27 mouse cellular contexts compared by ENCODE assay signal in genomic region chr8:95437341-95437992, GRCm38 (mm10). TPM values are rescaled to one million over a fixed set of nuclear protein-coding genes. Genes with fewer than 3 reads are reported as not detected.
DNase-seq lines count a peak whose midpoint lies in the region; TF ChIP-seq lines count a peak whose summit lies in the region.
"Had no signal": no experiment of that assay in that cellular context is flagged by ENCODE, and none has a peak within 500 bp of the region (broad histone marks: within the 10 kb centered on the region; RNA-seq: fewer than 3 reads in every experiment).

No protein-coding gene starts in this region.

- H3K9me3 ChIP-seq in MEL (replicated peaks; ENCODE audit: insufficient read depth, low read length), result no peaks in the 10 kb centered on the region
- H3K9me3 ChIP-seq: forebrain, embryonic 10.5 days; forebrain, embryonic 13.5 days; G1E; heart, embryonic 12.5 days; heart, embryonic 15.5 days; hindbrain, embryonic 10.5 days; hindbrain, embryonic 13.5 days; intestine, embryonic 15.5 days had no signal

- TF ChIP-seq EP300 in MEL (IDR thresholded peaks at IDR 0.05; ENCODE audit: low read depth in 1 of 2, low read length in 2 of 2), result peak in 1 of 2 experiments; percentile 39; a peak in 2 of 4 replicates

- no peaks in the 10 kb centered on the region for H3K27me3 ChIP-seq in testis, adult 2 months (ENCODE audit: control insufficient read depth, insufficient read depth, low read length)
- no peaks in the 10 kb centered on the region for H3K27me3 ChIP-seq in MEL (ENCODE audit: control insufficient read depth in 1 of 2, insufficient read depth in 2 of 2, low read length in 2 of 2)
- H3K27me3 ChIP-seq: CH12.LX; embryonic facial prominence, embryonic 13.5 days; forebrain, embryonic 13.5 days; heart, embryonic 12.5 days; heart, embryonic 15.5 days; hindbrain, embryonic 13.5 days; intestine, embryonic 15.5 days; Patski had no signal

- H3K79me2 ChIP-seq in MEL (ENCODE audit: control insufficient read depth, insufficient read depth, low read length, poor library complexity), result peaks cover 18% of the 10 kb centered on the region

- no peak for TF ChIP-seq CTCF in testis, adult 2 months (IDR thresholded peaks at IDR 0.05; ENCODE audit: control insufficient read depth, insufficient read depth, insufficient replicate concordance, low read depth, low read length)
- no peak for TF ChIP-seq CTCF in MEL (IDR thresholded peaks at IDR 0.05 in 2 of 3, conservative IDR thresholded peaks at IDR 0.05 in 1 of 3; ENCODE audit: control insufficient read depth in 1 of 3, insufficient read depth in 1 of 3, low read depth in 2 of 3, low read length in 3 of 3, poor library complexity in 1 of 3, severe bottlenecking in 1 of 3)
- no peak for TF ChIP-seq CTCF in brain, embryonic 14.5 days (IDR thresholded peaks at IDR 0.05; ENCODE audit: borderline replicate concordance, extremely low read depth, insufficient read depth, insufficient read length)

- DNase-seq in testis, postnatal 14 days (ENCODE audit: low spot score), result no peak
- DNase-seq in MEL (ENCODE audit: low read depth, low spot score), result peak; percentile 43
- peak; percentile 73 for DNase-seq in brain, embryonic 14.5 days (ENCODE audit: low read depth)
- DNase-seq in kidney, adult 8-10 months, result no peak
- DNase-seq in left cerebral cortex, postnatal 4 days, result no peak
- DNase-seq: adrenal gland, postnatal 10 days; adrenal gland, postnatal 36 days; cerebellum, adult 11 months; cerebellum, adult 2 months; cerebellum, adult 9-11 months; cerebellum, postnatal 25 days; gastrocnemius, postnatal 25 days; heart, adult 18-20 months; heart, postnatal 10 days; heart, postnatal 36 days had no signal

- H3K9ac ChIP-seq in MEL (ENCODE audit: control insufficient read depth, low read depth, low read length, poor library complexity, severe bottlenecking), result no peak overlapping the region
- H3K9ac ChIP-seq: embryonic facial prominence, embryonic 13.5 days; forebrain, embryonic 13.5 days; heart, embryonic 12.5 days; heart, embryonic 15.5 days; hindbrain, embryonic 13.5 days; intestine, embryonic 15.5 days had no signal

- H3K4me1 ChIP-seq in testis, adult 2 months (ENCODE audit: control insufficient read depth, insufficient read depth, low read length), result 0 out of 2 replicates have a peak, but pooled peaks cover 2% of the 10 kb centered on the region
- peaks cover 31 to 51% of the 10 kb centered on the region in 2 experiments for H3K4me1 ChIP-seq in MEL (ENCODE audit: control insufficient read depth in 1 of 2, insufficient read depth in 2 of 2, low read length in 2 of 2)

- H3K36me3 ChIP-seq in testis, adult 2 months (ENCODE audit: control insufficient read depth, insufficient read depth, low read length), result no peaks in the 10 kb centered on the region
- H3K36me3 ChIP-seq in MEL (ENCODE audit: control insufficient read depth in 1 of 2, insufficient read depth in 2 of 2, low read length in 2 of 2), result peaks cover 0 to 47% of the 10 kb centered on the region in 2 experiments; a peak in 2 of 4 replicates
- H3K36me3 ChIP-seq: embryonic facial prominence, embryonic 13.5 days; forebrain, embryonic 10.5 days; heart, embryonic 12.5 days; heart, embryonic 15.5 days; hindbrain, embryonic 10.5 days; hindbrain, embryonic 13.5 days; intestine, embryonic 15.5 days had no signal

- TF ChIP-seq POLR2A in testis, adult 2 months (IDR thresholded peaks at IDR 0.05; ENCODE audit: control insufficient read depth, low read depth, low read length), result no peak
- no peak for TF ChIP-seq POLR2A in MEL (IDR thresholded peaks at IDR 0.05; ENCODE audit: control insufficient read depth in 1 of 2, insufficient read depth in 1 of 2, low read depth in 1 of 2, low read length in 2 of 2, poor library complexity in 1 of 2)
- TF ChIP-seq POLR2A in brain, embryonic 14.5 days (IDR thresholded peaks at IDR 0.05; ENCODE audit: borderline replicate concordance, extremely low read depth, insufficient read depth, insufficient read length, poor library complexity, severe bottlenecking), result no peak

- no peak overlapping the region for H3K27ac ChIP-seq in testis, adult 2 months (ENCODE audit: control insufficient read depth, insufficient read depth, low read depth, low read length)
- H3K27ac ChIP-seq in MEL (ENCODE audit: control insufficient read depth, low read depth, low read length), result peak overlapping the region; percentile 19; the same call in 1 of the 2 replicates
- H3K27ac ChIP-seq: embryonic facial prominence, embryonic 13.5 days; forebrain, embryonic 10.5 days; forebrain, embryonic 13.5 days; heart, embryonic 15.5 days; hindbrain, embryonic 10.5 days; hindbrain, embryonic 13.5 days; intestine, embryonic 15.5 days had no signal

- no peak for TF ChIP-seq RAD21 in MEL (IDR thresholded peaks at IDR 0.05; ENCODE audit: low read depth, low read length)

- intact Hi-C loops in left cerebral cortex, postnatal 4 days (cut with DNase I), result no loop called here

- peak overlapping the region; percentile 70 for H3K4me3 ChIP-seq in testis, adult 2 months (ENCODE audit: control insufficient read depth, low read depth, low read length)
- H3K4me3 ChIP-seq in MEL (ENCODE audit: control insufficient read depth in 1 of 2, insufficient read depth in 1 of 2, low read depth in 2 of 2, low read length in 2 of 2), result peak overlapping the region; percentile 14 to 20; a peak in 2 of 4 replicates
- H3K4me3 ChIP-seq: embryonic facial prominence, embryonic 13.5 days; forebrain, embryonic 10.5 days; forebrain, embryonic 13.5 days; heart, embryonic 12.5 days; heart, embryonic 15.5 days; hindbrain, embryonic 10.5 days; hindbrain, embryonic 13.5 days; intestine, embryonic 15.5 days had no signal

TF ChIP-seq in MEL, 35 proteins besides CTCF, POLR2A, EP300 and RAD21:
- TF ChIP-seq ETS1 (IDR thresholded peaks at IDR 0.05; ENCODE audit: low read depth, low read length) (peak; percentile 30; the same call in 1 of the 2 replicates), GATA1 (IDR thresholded peaks at IDR 0.05; ENCODE audit: low read depth, low read length) (peak; percentile 77), CHD2 (IDR thresholded peaks at IDR 0.05; ENCODE audit: low read length) (peak; percentile 36), NELFE (IDR thresholded peaks at IDR 0.05; ENCODE audit: low read depth, low read length) (no peak), JUND (IDR thresholded peaks at IDR 0.05; ENCODE audit: low read depth, low read length) (no peak), MXI1 (IDR thresholded peaks at IDR 0.05; ENCODE audit: low read depth, low read length) (no peak), BHLHE40 (IDR thresholded peaks at IDR 0.05; ENCODE audit: borderline replicate concordance, low read depth, low read length) (peak; percentile 30; the same call in 1 of the 2 replicates), USF1 (IDR thresholded peaks at IDR 0.05; ENCODE audit: low read depth, low read length) (no peak), HCFC1 (IDR thresholded peaks at IDR 0.05; ENCODE audit: low read depth, low read length) (no peak), SMC3 (IDR thresholded peaks at IDR 0.05; ENCODE audit: low read depth, low read length) (no peak), SIN3A (IDR thresholded peaks at IDR 0.05; ENCODE audit: low read length) (peak; percentile 56), MEF2A (IDR thresholded peaks at IDR 0.05; ENCODE audit: extremely low read depth, insufficient replicate concordance, low read depth, low read length, poor library complexity, severe bottlenecking) (no peak), MAZ (IDR thresholded peaks at IDR 0.05; ENCODE audit: low read depth, low read length) (0 out of 2 replicates have a peak, but pooled peaks have one; percentile 74), RCOR1 (IDR thresholded peaks at IDR 0.05; ENCODE audit: low read depth, low read length) (no peak)

RNA-seq across cellular contexts. Expression of gene Cfap20, which starts 2.8 kb away (rescaled TPM):
- 103 and 106 TPM in 2 replicates for polyA plus RNA-seq in testis, adult 2 months (2012; rRNA removed)
- 56.2 and 62.0 TPM in 2 replicates for total RNA-seq in MEL (2012; rRNA removed)
- 100 to 1,000 TPM in 1 of 2 experiments, 10 to 100 TPM in 1; 77.7 to 281 TPM for polyA plus RNA-seq in MEL (2012; ENCODE audit: insufficient read depth in 1 of 2, insufficient read length in 2 of 2, low read depth in 1 of 2, low replicate concordance in 2 of 2, missing spikeins in 1 of 2)
- polyA plus RNA-seq in brain, embryonic 14.5 days (2012; rRNA removed), result 100 and 150 TPM in 2 replicates
- total RNA-seq in left cerebral cortex, postnatal 4 days (2021), result 10 to 100 TPM; 67.5 to 67.7 TPM

RNA-seq across cellular contexts. Expression of gene Csnk2a2, which starts 52.4 kb away (rescaled TPM):
- 107 and 125 TPM in 2 replicates for polyA plus RNA-seq in testis, adult 2 months (2012; rRNA removed)
- total RNA-seq in MEL (2012; rRNA removed), result 42.3 and 44.0 TPM in 2 replicates
- polyA plus RNA-seq in MEL (2012; ENCODE audit: insufficient read depth in 1 of 2, insufficient read length in 2 of 2, low read depth in 1 of 2, low replicate concordance in 2 of 2, missing spikeins in 1 of 2), result 100 to 1,000 TPM in 1 of 2 experiments, not detected in 1; 121 TPM
- 43.8 and 51.8 TPM in 2 replicates for polyA plus RNA-seq in brain, embryonic 14.5 days (2012; rRNA removed)
- 10 to 100 TPM; 81.1 to 93.5 TPM for total RNA-seq in left cerebral cortex, postnatal 4 days (2021)

Comparison
In these comparisons a context has a peak if more than half of its experiments do, and no peak if none do; other contexts are left out.
1. DNase-seq: peak in MEL (single experiment) and brain, embryonic 14.5 days (single experiment); none in testis, postnatal 14 days (single experiment), kidney, adult 8-10 months (0 of 2) and left cerebral cortex, postnatal 4 days (single experiment).